Mouse (Mus musculus): ENCODE data around the gene Bok. TPM values are rescaled to one million over a fixed set of nuclear protein-coding genes. Genes with fewer than 3 reads are reported as not detected.

Gene Bok
- total and polyA plus RNA-seq, 3 experiments = 0.17 TPM; not detected in 2

DNA sequence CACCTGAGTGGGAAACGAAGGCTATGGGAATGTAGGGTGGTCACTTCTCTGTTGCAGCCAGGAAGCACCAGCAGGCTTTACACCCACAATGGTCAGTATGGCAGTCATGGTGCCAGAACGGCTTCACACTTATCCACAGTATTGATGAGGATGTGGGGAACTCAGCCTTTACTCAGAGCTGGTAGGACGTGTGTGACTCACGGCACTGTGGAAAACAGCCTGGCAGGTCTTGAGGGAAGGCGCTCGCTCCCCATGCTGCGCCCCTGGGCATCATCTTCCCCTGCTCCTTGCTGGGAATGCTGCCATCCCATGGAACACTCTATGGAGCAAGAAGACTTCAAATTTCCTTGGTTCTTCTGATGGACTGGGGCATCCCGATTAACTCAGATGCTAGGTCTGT lies 5.6 kb downstream of the Bok start:
- no peaks in the 10 kb centered on the region for H3K79me2 ChIP-seq (ENCODE audit: control insufficient read depth, insufficient read depth, low read length, poor library complexity)
- no peak overlapping the region for H3K27ac ChIP-seq (ENCODE audit: control insufficient read depth, low read depth, low read length)
- no peak overlapping the region for H3K4me3 ChIP-seq (ENCODE audit: control insufficient read depth in 1 of 2, insufficient read depth in 1 of 2, low read depth in 2 of 2, low read length in 2 of 2)
- no peak for DNase-seq (ENCODE audit: low read depth, low spot score)
- H3K36me3 ChIP-seq (ENCODE audit: control insufficient read depth in 1 of 2, insufficient read depth in 2 of 2, low read length in 2 of 2) = peaks cover 0 to 7% of the 10 kb centered on the region in 2 experiments; a peak in 2 of 4 replicates
- no peaks in the 10 kb centered on the region for H3K27me3 ChIP-seq (ENCODE audit: control insufficient read depth in 1 of 2, insufficient read depth in 2 of 2, low read length in 2 of 2)
- no peaks in the 10 kb centered on the region for H3K9me3 ChIP-seq (replicated peaks; ENCODE audit: insufficient read depth, low read length)
- peaks cover 2 to 22% of the 10 kb centered on the region in 2 experiments; a peak in 3 of 4 replicates for H3K4me1 ChIP-seq (ENCODE audit: control insufficient read depth in 1 of 2, insufficient read depth in 2 of 2, low read length in 2 of 2)
- no peak overlapping the region for H3K9ac ChIP-seq (ENCODE audit: control insufficient read depth, low read depth, low read length, poor library complexity, severe bottlenecking)
- no peak for TF ChIP-seq TBP (IDR thresholded peaks at IDR 0.05; ENCODE audit: low read depth, low read length)
- TF ChIP-seq MAFK (IDR thresholded peaks at IDR 0.05; ENCODE audit: borderline replicate concordance, low read depth, low read length) = no peak
- TF ChIP-seq MAX (IDR thresholded peaks at IDR 0.05; ENCODE audit: low read length) = no peak
- TF ChIP-seq CHD1 (IDR thresholded peaks at IDR 0.05; ENCODE audit: low read depth, low read length) = no peak
- no peak for TF ChIP-seq RAD21 (IDR thresholded peaks at IDR 0.05; ENCODE audit: low read depth, low read length)

DNA sequence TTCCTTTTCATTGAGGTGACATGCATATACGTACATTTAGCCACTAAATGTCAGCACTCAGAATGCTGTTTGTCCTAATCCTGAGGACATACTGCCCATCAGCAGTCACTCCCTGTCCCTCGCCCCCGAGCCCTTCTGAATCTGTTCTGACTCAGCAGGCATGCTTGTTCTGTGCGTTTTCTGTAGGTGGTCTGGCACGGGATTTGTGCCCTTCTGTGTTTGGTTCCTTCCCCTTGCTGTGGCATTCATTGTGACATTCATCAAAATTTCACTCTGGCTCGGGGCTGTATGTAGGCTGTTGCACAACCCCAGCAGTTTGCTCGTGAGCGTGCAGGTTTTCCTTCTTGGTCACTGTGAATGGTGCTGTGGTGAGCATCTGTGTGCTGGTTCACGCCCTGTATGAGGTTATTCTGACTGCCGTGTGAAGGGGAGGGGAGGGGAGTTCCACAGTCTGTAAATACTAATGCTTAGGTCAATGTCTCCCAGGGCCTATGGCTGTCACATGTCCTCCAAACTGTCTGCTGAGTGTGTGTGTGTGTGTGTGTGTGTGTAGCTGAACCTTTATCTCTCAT lies 6.4 kb downstream of the Bok start:
- no peak for DNase-seq (ENCODE audit: low read depth, low spot score)
- H3K36me3 ChIP-seq (ENCODE audit: control insufficient read depth in 1 of 2, insufficient read depth in 2 of 2, low read length in 2 of 2) = peaks cover 0 to 7% of the 10 kb centered on the region in 2 experiments; a peak in 2 of 4 replicates
- H3K4me1 ChIP-seq (ENCODE audit: control insufficient read depth in 1 of 2, insufficient read depth in 2 of 2, low read length in 2 of 2) = peaks cover 2 to 22% of the 10 kb centered on the region in 2 experiments; a peak in 3 of 4 replicates
- no peak overlapping the region for H3K4me3 ChIP-seq (ENCODE audit: control insufficient read depth in 1 of 2, insufficient read depth in 1 of 2, low read depth in 2 of 2, low read length in 2 of 2)
- no peaks in the 10 kb centered on the region for H3K9me3 ChIP-seq (replicated peaks; ENCODE audit: insufficient read depth, low read length)
- TF ChIP-seq UBTF (IDR thresholded peaks at IDR 0.05; ENCODE audit: borderline replicate concordance, insufficient read depth, low read depth, low read length) (no peak), TAL1 (IDR thresholded peaks at IDR 0.05; ENCODE audit: low read length) (no peak), MAX (IDR thresholded peaks at IDR 0.05; ENCODE audit: low read length) (no peak), SIN3A (IDR thresholded peaks at IDR 0.05; ENCODE audit: low read length) (no peak), ELF1 (IDR thresholded peaks at IDR 0.05; ENCODE audit: low read depth, low read length) (no peak)
- no peak overlapping the region for H3K27ac ChIP-seq (ENCODE audit: control insufficient read depth, low read depth, low read length)
- no peaks in the 10 kb centered on the region for H3K27me3 ChIP-seq (ENCODE audit: control insufficient read depth in 1 of 2, insufficient read depth in 2 of 2, low read length in 2 of 2)
- H3K79me2 ChIP-seq (ENCODE audit: control insufficient read depth, insufficient read depth, low read length, poor library complexity) = no peaks in the 10 kb centered on the region
- no peak overlapping the region for H3K9ac ChIP-seq (ENCODE audit: control insufficient read depth, low read depth, low read length, poor library complexity, severe bottlenecking)

DNA sequence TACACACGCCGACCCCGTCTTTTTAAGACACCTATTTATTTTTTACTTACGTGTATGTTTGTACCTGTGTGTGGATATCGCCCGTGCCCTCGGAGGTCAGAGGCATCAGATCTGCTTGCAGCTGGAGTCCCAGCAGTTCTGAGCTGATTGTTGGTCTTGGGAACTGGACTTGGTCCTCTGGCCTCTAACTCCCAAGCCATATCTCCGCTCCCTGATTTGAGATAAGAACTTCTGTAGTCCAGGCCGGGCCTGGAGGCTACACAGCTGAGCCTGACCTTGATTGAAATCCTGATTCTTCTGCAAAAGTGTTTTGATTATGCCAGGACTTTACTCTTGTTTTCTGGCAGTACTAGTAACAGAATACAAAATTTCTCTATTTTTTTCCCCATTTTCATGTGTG lies 7.3 kb downstream of the Bok start:
- no peak overlapping the region for H3K27ac ChIP-seq (ENCODE audit: control insufficient read depth, low read depth, low read length)
- peaks cover 2 to 17% of the 10 kb centered on the region in 2 experiments; a peak in 3 of 4 replicates for H3K4me1 ChIP-seq (ENCODE audit: control insufficient read depth in 1 of 2, insufficient read depth in 2 of 2, low read length in 2 of 2)
- no peak for TF ChIP-seq MYB (IDR thresholded peaks at IDR 0.05; ENCODE audit: low read depth, low read length)
- TF ChIP-seq UBTF (IDR thresholded peaks at IDR 0.05; ENCODE audit: borderline replicate concordance, insufficient read depth, low read depth, low read length) = no peak
- H3K9ac ChIP-seq (ENCODE audit: control insufficient read depth, low read depth, low read length, poor library complexity, severe bottlenecking) = no peak overlapping the region
- H3K9me3 ChIP-seq (replicated peaks; ENCODE audit: insufficient read depth, low read length) = no peaks in the 10 kb centered on the region
- no peak for DNase-seq (ENCODE audit: low read depth, low spot score)
- no peaks in the 10 kb centered on the region for H3K27me3 ChIP-seq (ENCODE audit: control insufficient read depth in 1 of 2, insufficient read depth in 2 of 2, low read length in 2 of 2)
- no peaks in the 10 kb centered on the region for H3K79me2 ChIP-seq (ENCODE audit: control insufficient read depth, insufficient read depth, low read length, poor library complexity)
- H3K36me3 ChIP-seq (ENCODE audit: control insufficient read depth in 1 of 2, insufficient read depth in 2 of 2, low read length in 2 of 2) = peaks cover 0 to 7% of the 10 kb centered on the region in 2 experiments; a peak in 2 of 4 replicates
- no peak overlapping the region for H3K4me3 ChIP-seq (ENCODE audit: control insufficient read depth in 1 of 2, insufficient read depth in 1 of 2, low read depth in 2 of 2, low read length in 2 of 2)

Data from MEL (cell line).